Mouse (Mus musculus): ENCODE results near the gene Abhd5. TPM values are rescaled to one million over a fixed set of nuclear protein-coding genes. Genes with fewer than 3 reads are reported as not detected.

Gene Abhd5
- polyA plus RNA-seq, 3 experiments from 2014 or later = 11.3 to 21.8 (median 13.0) TPM

GRCm38 (mm10) chr9:122347882-122348281 is 3.5 kb upstream of the Abhd5 start:
- no peak for ATAC-seq

DNA sequence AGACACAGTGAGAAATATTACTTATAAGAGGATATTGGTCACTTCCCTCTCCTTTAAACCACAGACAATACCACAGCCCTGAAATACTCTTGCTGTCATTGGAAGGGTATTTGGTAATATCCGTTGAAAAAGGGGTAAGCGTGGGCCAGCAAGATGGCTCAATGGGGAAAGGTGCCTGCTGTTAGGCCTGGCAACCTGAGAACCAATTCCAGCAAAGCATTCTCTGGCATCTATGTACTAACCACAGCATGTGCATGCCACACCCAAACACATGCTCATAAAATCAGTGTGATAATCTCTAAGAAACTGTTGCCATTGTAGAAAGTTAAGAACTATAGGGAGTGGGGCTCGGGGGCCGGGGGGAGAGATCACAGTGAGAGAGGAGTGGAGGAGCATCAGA is 2.1 kb upstream of the Abhd5 start:
- no peak for ATAC-seq

GRCm38 (mm10) chr9:122350396-122351130 is 845 bp upstream of the Abhd5 start:
- no peak for ATAC-seq

GRCm38 (mm10) chr9:122352025-122352392 is 601 bp downstream of the Abhd5 start:
- peak; percentile 20 for ATAC-seq

- no peak for ATAC-seq
Observed at GRCm38 (mm10) chr9:122352911-122353310, 1.5 kb downstream of the Abhd5 start.

GRCm38 (mm10) chr9:122354240-122354639 is 2.8 kb downstream of the Abhd5 start:
- no peak for ATAC-seq

- no peak for ATAC-seq
Observed at GRCm38 (mm10) chr9:122357073-122357472, 5.7 kb downstream of the Abhd5 start.

- ATAC-seq = no peak
Observed at GRCm38 (mm10) chr9:122357626-122358025, 6.2 kb downstream of the Abhd5 start.

- no peak for ATAC-seq
Observed at GRCm38 (mm10) chr9:122364171-122364570, 12.8 kb downstream of the Abhd5 start.

DNA sequence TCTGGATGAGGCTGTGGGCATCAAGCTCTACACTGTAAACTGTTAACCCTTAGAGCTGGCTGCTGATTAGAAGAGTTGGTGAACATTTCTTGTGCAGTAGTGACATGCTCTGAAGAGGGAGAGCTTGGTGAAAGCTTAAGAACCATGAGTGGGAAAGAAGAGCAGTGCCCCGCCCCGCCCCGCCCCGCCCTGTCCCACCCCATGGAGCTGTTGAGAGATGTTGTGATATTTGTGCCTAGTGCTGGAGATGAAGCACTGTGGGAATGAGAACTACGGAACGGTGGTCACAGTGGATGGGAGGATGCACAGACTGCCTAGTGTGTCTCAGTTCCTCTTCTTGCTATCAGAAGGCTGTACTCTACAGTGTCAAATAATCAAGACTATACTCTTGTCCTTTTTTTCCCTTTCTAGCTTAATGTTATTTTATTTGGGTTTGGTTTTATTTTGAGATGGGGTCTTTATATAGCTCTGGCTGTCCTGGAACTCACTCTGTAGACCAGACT is 18.9 kb downstream of the Abhd5 start:
- ATAC-seq = no peak

GRCm38 (mm10) chr9:122372506-122372905 is 21.1 kb downstream of the Abhd5 start:
- no peak for ATAC-seq

DNA sequence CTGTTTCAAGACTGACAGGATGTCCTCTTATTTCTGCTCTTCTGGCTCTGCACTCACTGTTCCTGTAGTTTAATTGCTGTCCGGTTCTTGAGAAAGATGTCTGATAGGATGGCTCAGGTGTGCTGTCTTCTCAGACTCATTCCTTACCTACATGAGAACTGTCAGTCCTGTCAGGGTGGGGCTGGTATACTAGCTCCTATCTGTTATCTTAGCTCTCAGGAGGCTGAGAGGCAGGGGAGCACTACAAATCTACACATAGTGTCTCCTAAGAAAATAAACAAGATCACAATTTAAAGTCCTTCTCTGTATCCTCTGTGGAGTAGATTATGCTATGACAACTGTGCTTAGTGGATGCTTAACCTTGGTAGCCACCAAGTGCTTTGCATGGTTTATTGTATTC is 21.6 kb downstream of the Abhd5 start:
- ATAC-seq = no peak

DNA sequence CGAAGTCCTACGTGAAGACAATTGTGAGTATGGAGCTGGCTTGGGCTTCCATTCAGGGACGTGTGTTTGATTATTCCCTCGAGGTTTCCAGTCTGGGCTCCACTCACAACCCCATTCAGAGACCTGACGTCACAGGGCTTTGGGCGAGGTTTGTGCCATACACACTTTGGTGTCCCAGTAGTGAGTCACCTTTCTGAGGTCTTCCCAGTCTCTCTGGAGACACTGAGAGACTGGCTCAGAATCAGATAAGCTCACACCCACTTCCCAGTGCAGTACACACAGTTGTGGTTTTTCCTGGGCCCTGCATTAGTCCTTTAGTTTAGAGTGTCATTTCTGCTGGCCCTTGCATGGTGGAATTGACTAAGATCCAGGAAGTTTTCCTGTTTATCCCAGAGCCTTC is 27.6 kb downstream of the Abhd5 start:
- no peak for ATAC-seq

- ATAC-seq = no peak
Observed at GRCm38 (mm10) chr9:122380959-122381358, 29.6 kb downstream of the Abhd5 start.

GRCm38 (mm10) chr9:122382006-122382405 is 30.6 kb downstream of the Abhd5 start:
- no peak for ATAC-seq

DNA sequence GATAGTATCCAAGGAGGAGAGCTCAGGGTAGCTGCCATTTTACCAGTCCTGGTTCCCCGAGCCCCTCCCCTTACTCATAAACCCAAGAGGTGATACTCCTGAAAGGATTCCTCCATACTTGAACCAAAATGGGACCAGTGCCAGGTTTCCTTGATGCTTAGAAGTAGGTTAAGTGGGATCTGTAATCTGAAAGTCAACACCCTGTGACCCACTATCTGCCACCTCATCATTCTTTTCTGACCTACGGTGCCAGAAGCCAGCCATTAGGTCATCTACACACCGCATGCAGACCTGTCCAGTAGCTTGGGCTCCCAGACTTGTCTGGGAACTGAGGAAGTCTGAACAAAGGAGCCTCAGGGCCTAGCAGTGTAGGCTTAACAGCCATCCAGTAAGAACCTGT is 34.6 kb downstream of the Abhd5 start:
- no peak for ATAC-seq

GRCm38 (mm10) chr9:122389287-122389920 is 38.0 kb downstream of the Abhd5 start:
- ATAC-seq = no peak

DNA sequence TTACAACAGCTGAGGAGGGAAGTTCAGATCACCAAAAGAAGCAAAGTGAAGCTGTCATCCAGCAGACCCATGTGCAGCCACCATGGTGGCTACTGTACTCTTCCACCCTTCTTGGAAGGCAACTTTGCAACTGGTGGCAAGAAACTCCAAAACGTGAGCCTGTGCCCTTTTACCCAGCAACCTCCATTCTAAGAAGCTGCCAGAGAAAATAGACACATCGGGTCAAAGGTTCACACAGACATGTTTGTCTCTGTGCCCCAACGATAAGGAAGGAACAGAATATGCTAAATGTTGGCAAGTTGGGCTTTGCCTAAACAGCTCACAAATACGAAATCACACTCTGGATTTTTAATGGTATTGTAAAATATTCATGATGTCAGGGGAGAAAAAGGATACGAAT is 44.4 kb downstream of the Abhd5 start:
- ATAC-seq = no peak

DNA sequence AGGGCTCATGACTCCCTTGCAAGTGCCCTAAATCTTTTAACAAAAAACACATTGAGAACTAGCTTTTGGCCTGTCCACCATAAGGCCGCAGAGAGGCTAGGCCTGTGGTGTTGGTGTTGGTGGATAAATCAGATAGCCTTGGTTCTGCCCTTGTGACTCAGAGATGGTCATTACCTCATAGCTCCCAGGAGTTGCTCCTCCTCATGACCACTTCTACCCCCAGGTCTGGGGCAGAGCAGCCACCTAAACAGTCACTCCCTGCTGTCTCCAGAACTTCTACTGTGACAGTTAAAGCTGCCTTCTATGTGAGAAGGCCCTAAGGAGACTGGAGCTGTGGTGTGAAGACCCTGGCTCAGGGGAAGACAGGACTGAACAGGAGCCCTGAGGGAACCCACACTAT is 45.7 kb downstream of the Abhd5 start:
- no peak for ATAC-seq

- ATAC-seq = peak; percentile 28
Observed at GRCm38 (mm10) chr9:122398746-122399145, 47.3 kb downstream of the Abhd5 start.

- no peak for ATAC-seq
Observed at GRCm38 (mm10) chr9:122401239-122401638, 49.8 kb downstream of the Abhd5 start.

- no peak for ATAC-seq
Observed at GRCm38 (mm10) chr9:122410437-122411175, 59.2 kb downstream of the Abhd5 start.

- no peak for ATAC-seq
Observed at GRCm38 (mm10) chr9:122414648-122415047, 63.2 kb downstream of the Abhd5 start.

All from inflammation-experienced regulatory T-cells, adult 6 months (primary cell).